Mouse (Mus musculus) induced T-regulatory cell, adult 2 months (primary cell): ENCODE data around the gene Wipf3.

Experiments
- DNase-seq: peaks from one replicate; pipeline ENCODE4 v3.0.0-alpha.2; 2012; ENCODE audit warnings: low read depth

Gene Wipf3

DNA sequence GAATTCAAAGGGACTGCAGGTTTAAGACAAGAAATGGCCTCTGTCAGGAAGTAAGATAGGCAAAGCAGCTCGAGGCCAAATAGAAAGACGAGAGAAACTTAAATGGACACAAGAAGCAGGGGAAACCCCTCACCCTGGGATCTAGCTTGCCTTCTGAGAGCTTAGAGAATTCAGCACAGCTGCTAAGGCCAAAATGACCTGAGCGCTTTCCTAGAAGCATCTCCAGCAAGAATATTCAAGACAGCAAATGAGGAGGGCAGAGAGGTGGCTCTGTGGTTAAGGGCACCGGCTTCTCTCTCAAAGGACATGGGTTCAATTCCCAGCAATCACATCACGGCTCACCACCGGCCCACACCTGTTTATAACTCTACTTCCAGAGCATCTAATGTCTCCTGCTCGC, 107.7 kb downstream of the Wipf3 start:
- no peak for DNase-seq

DNA sequence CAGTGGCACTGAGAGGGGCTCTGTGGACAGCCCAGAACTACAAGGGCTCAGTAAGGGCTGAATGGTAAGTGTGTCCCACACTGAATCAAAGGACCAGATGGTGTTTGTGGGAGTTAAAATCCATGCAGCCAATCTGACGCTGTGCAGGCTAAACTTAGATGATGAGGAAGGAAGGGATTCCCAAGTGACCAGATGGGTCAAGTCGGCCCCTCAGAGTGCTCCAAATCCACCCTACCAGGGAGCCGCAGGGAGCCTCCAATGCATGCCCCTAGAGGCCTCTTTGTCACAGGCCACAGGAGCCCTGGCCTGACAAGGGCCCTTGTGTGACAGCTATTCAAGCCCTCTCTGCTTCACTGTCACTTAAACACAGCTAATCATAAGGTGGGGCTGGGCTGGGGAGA, 109.4 kb downstream of the Wipf3 start:
- DNase-seq, result no peak

DNA sequence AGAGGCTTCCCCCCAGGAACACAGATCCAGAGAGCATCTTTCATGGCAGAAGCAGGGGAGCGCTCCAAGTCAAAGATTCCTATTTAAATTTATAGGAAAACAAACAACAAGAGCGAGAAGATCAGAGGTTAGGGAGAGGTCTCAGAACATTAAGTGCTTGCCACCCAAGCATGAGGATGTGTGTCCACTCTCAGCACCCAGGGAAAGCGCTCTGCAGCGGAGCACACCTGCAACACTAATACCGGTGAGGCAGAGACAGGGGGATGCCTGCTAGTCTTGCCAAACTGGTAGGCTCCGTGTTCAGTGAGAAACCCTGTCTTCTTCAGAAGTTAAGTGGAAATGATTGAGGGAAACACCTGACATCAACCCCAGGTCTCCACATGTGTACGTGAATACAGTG, 110.0 kb downstream of the Wipf3 start:
- DNase-seq, result no peak

DNA sequence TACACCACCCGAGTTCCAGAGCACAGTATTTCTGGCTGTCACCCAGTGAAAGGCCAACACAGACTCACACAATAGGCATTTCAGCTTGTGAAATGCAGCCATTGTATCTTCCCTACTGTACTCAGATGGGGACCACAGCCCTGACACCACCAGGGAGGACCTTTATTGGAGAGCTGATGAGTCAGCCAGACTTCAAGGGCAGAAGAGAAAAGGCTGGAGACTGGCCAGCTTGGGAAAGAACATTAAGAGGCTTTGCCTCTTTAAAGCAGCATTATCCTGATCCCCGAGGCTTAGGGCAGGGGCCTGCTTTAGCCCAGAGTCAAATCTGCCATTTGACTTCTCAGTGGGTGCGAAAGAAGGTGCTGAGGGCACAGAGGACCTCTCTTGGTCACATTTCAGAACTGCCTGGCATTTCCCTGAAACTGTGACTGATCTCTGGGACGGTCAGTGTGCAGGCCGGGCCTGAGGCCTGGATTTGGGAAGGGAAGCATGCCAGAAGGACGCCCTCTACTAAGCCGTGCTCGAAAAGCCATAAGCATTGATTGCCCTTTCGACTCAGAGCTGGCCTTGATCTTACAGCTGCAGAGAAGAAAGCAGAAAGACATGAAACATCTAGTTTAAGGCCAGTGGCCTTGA, 111.0 kb downstream of the Wipf3 start:
- DNase-seq, result no peak

DNA sequence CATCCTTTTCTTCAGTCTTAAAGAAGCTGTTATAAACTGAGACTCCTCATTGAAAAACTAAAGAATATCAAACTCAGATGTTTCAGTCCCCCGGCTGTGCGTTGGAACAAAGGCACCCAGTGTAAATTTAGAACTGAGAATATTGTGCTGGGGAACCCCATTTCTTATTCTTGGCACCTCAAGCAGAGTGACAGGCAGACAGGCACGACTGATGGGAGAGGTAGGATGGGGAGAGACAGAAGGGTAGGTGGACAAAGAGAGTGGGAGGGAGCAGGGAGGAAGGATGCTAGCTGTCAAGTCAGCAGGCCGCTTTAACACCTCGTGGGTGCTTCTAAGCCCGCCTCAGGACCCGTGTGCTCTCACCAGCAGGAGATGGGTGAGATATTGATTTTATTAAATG, 113.4 kb downstream of the Wipf3 start:
- DNase-seq, result no peak

DNA sequence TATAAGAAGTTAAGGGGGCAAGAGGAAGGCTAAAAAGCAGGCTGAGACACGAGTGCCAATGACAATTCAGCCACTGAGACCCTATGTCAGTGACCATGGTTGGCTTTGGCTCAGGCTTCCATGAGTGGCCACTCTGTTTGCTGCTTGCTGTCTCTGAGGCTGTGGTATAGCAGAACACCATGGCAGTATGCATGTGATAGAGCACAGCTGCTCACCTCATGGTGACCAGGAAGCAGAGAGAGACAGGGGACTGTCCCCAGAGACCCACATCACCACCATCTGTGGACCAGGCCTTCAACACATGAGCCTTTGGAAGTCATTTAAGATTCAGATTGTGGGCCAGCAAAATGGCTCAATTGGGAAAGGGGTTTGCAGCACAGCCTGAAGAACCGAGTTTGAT, 114.2 kb downstream of the Wipf3 start:
- no peak for DNase-seq

DNA sequence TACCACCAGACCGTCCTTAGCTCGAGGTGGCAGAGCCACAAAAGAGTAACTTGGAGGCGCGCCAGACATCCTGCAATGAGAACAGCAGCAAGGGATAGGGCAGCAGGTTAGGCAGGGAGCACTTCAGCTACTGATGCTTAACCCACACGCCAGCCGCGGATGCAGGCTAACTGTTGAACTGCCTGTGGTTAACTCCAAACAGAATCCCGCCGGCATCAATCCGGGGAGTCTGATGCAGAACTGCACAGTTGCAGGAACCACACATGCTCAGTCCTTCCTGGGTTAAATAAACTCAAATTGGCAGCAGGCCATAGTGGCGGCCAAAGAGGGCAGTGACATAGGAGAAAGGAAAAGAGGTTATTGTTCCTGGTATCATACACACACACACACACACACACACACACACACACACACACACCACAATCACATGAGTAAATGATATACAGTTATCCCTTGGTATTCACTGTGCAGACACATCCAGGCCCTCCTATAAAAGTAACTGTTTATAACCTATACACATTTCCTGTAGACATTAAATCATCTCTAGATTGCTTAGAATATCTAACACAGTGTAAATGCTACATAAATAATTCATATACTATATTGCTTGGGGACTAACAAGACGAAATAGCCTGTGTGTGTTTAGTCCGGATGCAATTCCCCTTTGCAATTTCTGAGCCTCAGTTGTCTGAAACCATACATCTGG, 119.1 kb downstream of the Wipf3 start:
- no peak for DNase-seq

DNA sequence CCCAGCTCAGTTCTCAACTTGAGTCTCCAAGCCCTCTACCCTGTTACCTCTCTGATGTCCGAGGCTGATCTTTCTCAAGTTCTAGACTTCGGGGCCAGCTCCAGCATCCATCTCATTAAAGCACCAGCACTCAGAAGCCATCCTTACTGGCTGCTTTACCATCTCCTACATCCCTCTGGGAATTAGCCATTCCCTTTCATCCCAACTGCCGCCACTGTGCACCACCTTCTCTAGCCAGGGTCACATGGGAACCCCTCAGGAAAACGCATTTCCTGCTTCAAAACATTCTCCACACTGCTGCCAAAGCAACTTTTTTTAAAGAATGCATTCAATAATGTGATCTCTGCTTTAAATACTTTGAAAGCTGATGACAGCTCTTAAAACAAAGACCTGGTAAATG, 119.9 kb downstream of the Wipf3 start:
- no peak for DNase-seq

DNA sequence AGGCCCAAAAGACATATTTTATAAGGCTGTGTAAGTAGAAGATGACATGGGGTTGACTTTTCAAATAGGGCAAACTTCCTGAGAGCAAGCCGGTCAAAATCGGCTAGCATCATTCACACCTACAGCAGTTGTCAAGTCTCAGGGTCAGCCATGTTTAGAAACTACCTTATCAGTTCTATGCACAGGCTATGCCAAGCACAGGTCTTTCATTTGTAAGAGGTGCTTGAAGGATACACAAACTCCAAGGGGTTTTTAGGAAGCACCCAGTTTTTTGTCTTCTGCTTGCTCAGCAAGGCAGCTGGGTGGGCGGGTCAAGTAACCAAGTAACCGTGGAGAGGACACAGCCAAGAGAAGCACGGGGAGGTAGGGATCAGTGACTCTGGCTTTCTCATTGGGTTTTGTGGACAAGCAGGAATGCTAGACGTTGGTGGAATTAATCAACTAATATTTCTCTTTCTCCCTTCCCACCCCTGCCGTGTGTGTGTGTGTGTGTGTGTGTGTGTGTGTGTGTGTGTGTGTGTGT, 121.5 kb downstream of the Wipf3 start:
- DNase-seq, result no peak

DNA sequence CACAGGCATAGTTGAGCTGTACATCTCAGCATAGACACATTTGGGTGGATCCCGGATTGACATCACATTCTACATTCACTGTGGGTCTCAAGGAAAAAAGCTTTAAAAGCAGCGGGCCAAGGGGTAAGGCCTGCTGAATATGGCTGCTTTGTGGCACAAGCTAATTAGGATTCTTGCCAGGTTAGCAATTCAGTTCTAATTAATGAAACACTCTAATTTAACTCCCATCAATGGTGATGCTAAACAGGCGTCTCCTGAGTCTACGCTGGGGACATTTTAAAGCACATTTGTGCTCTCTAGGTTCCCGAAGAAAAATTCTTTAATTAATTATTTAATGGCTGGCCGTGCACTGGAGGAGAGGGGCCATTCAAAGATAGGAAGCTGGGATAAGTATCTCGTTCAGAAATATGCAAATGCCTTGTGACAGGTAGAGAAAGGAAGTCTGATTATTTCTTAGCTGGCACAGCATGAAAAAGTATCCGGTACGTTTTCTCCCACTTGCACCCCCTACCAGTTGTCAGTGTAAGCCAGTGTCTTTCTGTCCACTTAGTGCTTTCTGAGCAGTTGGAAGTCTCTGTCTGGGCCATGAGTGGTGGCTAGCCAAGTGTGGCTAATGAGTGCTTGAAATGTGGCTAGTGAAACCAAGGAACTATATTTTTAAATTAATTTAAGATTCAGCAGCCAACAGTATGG, 123.5 kb downstream of the Wipf3 start:
- no peak for DNase-seq
